Mouse (Mus musculus): Measurements from ENCODE around the gene Nap1l2.

DNA sequence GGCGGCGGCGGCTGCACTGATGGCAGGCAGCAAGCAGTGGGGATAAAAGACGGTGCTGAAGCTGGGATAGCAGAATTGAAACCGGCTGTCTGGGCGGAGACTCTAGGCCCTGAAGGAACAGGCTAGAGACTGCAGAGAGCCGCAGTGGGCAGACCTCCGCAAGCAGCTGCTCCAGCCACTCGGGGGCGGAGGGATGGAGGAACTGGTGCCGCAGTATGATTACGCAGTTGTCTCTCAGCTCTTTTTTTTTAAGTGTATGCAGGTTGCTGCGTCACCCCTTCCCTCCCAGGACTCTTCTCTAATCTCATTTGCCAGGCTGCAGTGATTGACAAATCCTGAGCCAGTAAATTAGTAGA lies at the start of gene Nap1l2:
- no peak for TF ChIP-seq CTCF (IDR thresholded peaks at IDR 0.05; ENCODE audit: extremely low read depth, insufficient read depth, low read length)
- TF ChIP-seq POLR2A (IDR thresholded peaks at IDR 0.05; ENCODE audit: extremely low read depth, insufficient read depth, low read length): peak; percentile 87
